Mouse (Mus musculus): ENCODE data around the gene Obsl1. TPM values are rescaled to one million over a fixed set of nuclear protein-coding genes. Genes with fewer than 3 reads are reported as not detected.
A peak's percentile ranks its signal among the peaks of the same experiment; 100 is the strongest.

The Obsl1 gene
- total and polyA plus RNA-seq, 3 experiments, result 0.47 to 0.84 TPM; not detected in 1

GRCm38 (mm10) chr1:75478916-75479634 is 27.2 kb downstream of the Obsl1 start, which contains the start of the genes Chpf and Tmem198:
Gene Chpf (minus strand): TSS chr1:75479307.
Gene Tmem198 (plus strand): TSS chr1:75479532.
- Histone ChIP-seq H3K4me1 (ENCODE audit: control insufficient read depth in 1 of 2, insufficient read depth in 2 of 2) (peaks cover 7 to 24% of the 10 kb centered on the region in 2 experiments), H3K79me2 (replicated peaks; ENCODE audit: control insufficient read depth, extremely low read depth, insufficient read depth, poor library complexity, severe bottlenecking) (peaks cover 5% of the 10 kb centered on the region; the same call in 1 of the 2 replicates), H3K27ac (ENCODE audit: insufficient read depth, low read depth) (peak within 1 kb of the TSS; percentile 52), H3K36me3 (replicated peaks in 1 of 2; ENCODE audit: control insufficient read depth in 1 of 2, insufficient read depth in 1 of 2, low read length in 1 of 2) (peaks cover 24 to 31% of the 10 kb centered on the region in 2 experiments), H3K4me3 (replicated peaks in 1 of 3; ENCODE audit: low read depth in 2 of 3, low read length in 2 of 3, poor library complexity in 1 of 3) (peak within 1 kb of the TSS; percentile 67 to 81 (median 78)), H3K4me2 (ENCODE audit: insufficient read depth, low read depth, poor library complexity, severe bottlenecking) (peak within 1 kb of the TSS; percentile 94), H3K9ac (ENCODE audit: insufficient read depth, low read depth) (peak within 1 kb of the TSS; percentile 70), H3K9me3 (replicated peaks; ENCODE audit: low read length) (no peaks in the 10 kb centered on the region), H3K27me3 (replicated peaks) (peaks cover 5% of the 10 kb centered on the region)
- dilution Hi-C loops (cut with MboI; ENCODE audit: extremely low pct_ligation_motif_present, extremely low pct_unique_long_range_greater_than_20kb, low sequenced_read_pairs) (no loop called here), in situ Hi-C loops (cut with MboI; ENCODE audit: low pct_ligation_motif_present, low pct_unique_long_range_greater_than_20kb, low sequenced_read_pairs) (no loop called here)
- peak; percentile 95 for DNase-seq (ENCODE audit: extremely low read depth)
- TF ChIP-seq MAX (IDR thresholded peaks at IDR 0.05; ENCODE audit: low read length) (peak; percentile 59; the same call in 1 of the 2 replicates), USF2 (conservative IDR thresholded peaks at IDR 0.05; ENCODE audit: low read depth, low read length) (no peak), ZNF384 (IDR thresholded peaks at IDR 0.05; ENCODE audit: low read depth, low read length) (no peak), KAT2A (IDR thresholded peaks at IDR 0.05; ENCODE audit: insufficient replicate concordance, low read length) (no peak), SIN3A (IDR thresholded peaks at IDR 0.05; ENCODE audit: low read length) (peak; percentile 95), ZKSCAN1 (IDR thresholded peaks at IDR 0.05; ENCODE audit: borderline replicate concordance, low read depth, low read length) (no peak), UBTF (IDR thresholded peaks at IDR 0.05; ENCODE audit: low read depth, low read length) (peak; percentile 90), ETS1 (conservative IDR thresholded peaks at IDR 0.05; ENCODE audit: low read depth, low read length) (peak; percentile 46), CHD1 (IDR thresholded peaks at IDR 0.05; ENCODE audit: low read depth, low read length) (no peak), JUN (IDR thresholded peaks at IDR 0.05; ENCODE audit: insufficient read depth, low read depth, low read length) (0 out of 2 replicates have a peak, but pooled peaks have one; percentile 30), TCF12 (IDR thresholded peaks at IDR 0.05; ENCODE audit: low read depth, low read length) (peak; percentile 48; the same call in 1 of the 2 replicates), NELFE (IDR thresholded peaks at IDR 0.05; ENCODE audit: low read depth, low read length) (peak; percentile 88), MAZ (IDR thresholded peaks at IDR 0.05; ENCODE audit: low read depth, low read length) (peak; percentile 98), NRF1 (IDR thresholded peaks at IDR 0.05; ENCODE audit: low read depth, low read length) (peak; percentile 47), EP300 (IDR thresholded peaks at IDR 0.05; ENCODE audit: low read length) (no peak), POLR2A (IDR thresholded peaks at IDR 0.05; ENCODE audit: low read depth, low read length) (peak; percentile 83), ELF1 (IDR thresholded peaks at IDR 0.05; ENCODE audit: low read depth, low read length) (peak; percentile 92), GABPA (IDR thresholded peaks at IDR 0.05; ENCODE audit: insufficient replicate concordance, low read depth, low read length) (peak; percentile 73; the same call in 1 of the 2 replicates), BHLHE40 (IDR thresholded peaks at IDR 0.05; ENCODE audit: low read depth, low read length) (0 out of 2 replicates have a peak, but pooled peaks have one; percentile 9), PAX5 (IDR thresholded peaks at IDR 0.05; ENCODE audit: low read length) (no peak), CTCF (conservative IDR thresholded peaks at IDR 0.05 in 1 of 2, IDR thresholded peaks at IDR 0.05 in 1 of 2; ENCODE audit: low read depth in 2 of 2, low read length in 2 of 2) (peak in 1 of 2 experiments; percentile 1; a peak in 1 of 4 replicates), JUND (conservative IDR thresholded peaks at IDR 0.05; ENCODE audit: low read depth, low read length) (no peak), MAFK (IDR thresholded peaks at IDR 0.05; ENCODE audit: insufficient replicate concordance, low read length) (no peak), RCOR1 (conservative IDR thresholded peaks at IDR 0.05; ENCODE audit: low read depth, low read length) (no peak), HCFC1 (IDR thresholded peaks at IDR 0.05; ENCODE audit: low read depth, low read length) (peak; percentile 67), IRF4 (IDR thresholded peaks at IDR 0.05; ENCODE audit: low read depth, low read length) (no peak; the same call in 1 of the 2 replicates), CHD2 (IDR thresholded peaks at IDR 0.05; ENCODE audit: low read length) (no peak), POLR2AphosphoS2 (IDR thresholded peaks at IDR 0.05; ENCODE audit: low read depth, low read length) (peak; percentile 40; the same call in 1 of the 2 replicates), MYC (IDR thresholded peaks at IDR 0.05; ENCODE audit: low read depth, low read length) (0 out of 2 replicates have a peak, but pooled peaks have one; percentile 31), MEF2A (IDR thresholded peaks at IDR 0.05; ENCODE audit: borderline replicate concordance, low read depth, low read length) (peak; percentile 38; the same call in 1 of the 2 replicates), ZMIZ1 (IDR thresholded peaks at IDR 0.05; ENCODE audit: low read depth, low read length) (peak; percentile 60)
